Mouse (Mus musculus): ENCODE data around the gene Tmcc3.

DNA sequence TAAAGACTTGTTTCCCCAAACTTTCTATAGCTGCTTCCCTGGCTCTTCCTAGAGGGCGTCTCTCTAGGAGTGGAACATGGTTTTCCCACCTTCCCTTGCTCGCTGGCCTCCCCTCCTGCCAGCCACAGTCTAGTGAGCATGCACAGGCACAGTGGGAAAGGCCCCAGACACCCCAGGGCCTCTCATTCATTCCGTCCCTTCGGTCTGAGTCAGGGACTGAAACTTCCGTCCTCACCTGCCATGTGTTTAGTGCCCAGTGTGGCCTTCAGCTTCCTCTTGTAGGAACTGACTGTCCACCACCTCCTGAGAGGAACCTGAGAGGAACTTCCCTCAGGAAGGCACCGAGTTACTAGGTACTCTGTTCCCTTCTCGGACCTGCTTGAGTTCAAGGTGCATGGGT, 257.1 kb downstream of the Tmcc3 start:
- no peak for TF ChIP-seq CHD2 (IDR thresholded peaks at IDR 0.05; ENCODE audit: low read depth, low read length)
- no peak for TF ChIP-seq ZC3H11A (IDR thresholded peaks at IDR 0.05; ENCODE audit: borderline replicate concordance, low read depth, low read length)
- TF ChIP-seq HCFC1 (IDR thresholded peaks at IDR 0.05; ENCODE audit: borderline replicate concordance, insufficient read depth, low read length): no peak
